Mouse (Mus musculus) forebrain, embryonic 15.5 days (tissue): ENCODE measurements around the gene Fbxl7. TPM values are rescaled to one million over a fixed set of nuclear protein-coding genes. Genes with fewer than 3 reads are reported as not detected.
A peak's percentile ranks its signal among the peaks of the same experiment; 100 is the strongest.

ENCODE experiments used
- ATAC-seq: fragments of 200-750 bp; cut with Nextera tagmentation; replicated peaks from 2 replicates; pipeline ENCODE4 v1.8.0; 2017; ENCODE audit warnings: mild to moderate bottlenecking, moderate TSS enrichment, moderate library complexity
- H3K27ac ChIP-seq: fragments of 300-500 bp; sonication (generic); replicated peaks from 2 replicates; pipeline ENCODE4 v1.5.1; 2015; ENCODE audit warnings: mild to moderate bottlenecking, inconsistent platforms
- H3K27me3 ChIP-seq: fragments of 300-500 bp; sonication (generic); 2 replicates; pipeline ENCODE4 v1.6.1; 2015; ENCODE audit warnings: inconsistent platforms
- H3K36me3 ChIP-seq: fragments of 300-500 bp; sonication (generic); 2 replicates; pipeline ENCODE4 v1.6.1; 2015; ENCODE audit warnings: mild to moderate bottlenecking, inconsistent platforms
- H3K4me1 ChIP-seq: fragments of 300-500 bp; sonication (generic); 2 replicates; pipeline ENCODE4 v1.6.1; 2015; ENCODE audit warnings: inconsistent platforms
- H3K4me2 ChIP-seq: fragments of 300-500 bp; sonication (generic); replicated peaks from 2 replicates; pipeline ENCODE4 v1.6.1; 2015; ENCODE audit warnings: mild to moderate bottlenecking, inconsistent platforms
- H3K4me3 ChIP-seq: fragments of 300-500 bp; sonication (generic); 2 replicates; pipeline ENCODE4 v1.5.1; 2015; ENCODE audit warnings: mild to moderate bottlenecking, inconsistent platforms
- H3K9ac ChIP-seq: fragments of 300-500 bp; sonication (generic); replicated peaks from 2 replicates; pipeline ENCODE4 v1.6.1; 2015; ENCODE audit warnings: mild to moderate bottlenecking, inconsistent platforms
- H3K9me3 ChIP-seq: fragments of 300-500 bp; sonication (generic); 2 replicates; pipeline ENCODE4 v1.6.1; 2016; ENCODE audit warnings: inconsistent platforms
- WGBS: fragments of 180-500 bp; shearing (Covaris S2); methylation state at CpG from one replicate; pipeline ENCODE4 v1.1.7; 2015; ENCODE audit warnings: mixed read lengths; 5-methylcytosine and 5-hydroxymethylcytosine counted together
- polyA plus RNA-seq: library from polyadenylated mRNA; unstranded; fragments of >200 nt; fragmentation: Nextera tagmentation; extraction: Ambion mirVana; gene quantifications from 2 replicates; pipeline ENCODE4 v1.2.1, GENCODE M21; 2015

The Fbxl7 gene
- polyA plus RNA-seq, 1 experiment from 2014 or later: 5.8 TPM

DNA sequence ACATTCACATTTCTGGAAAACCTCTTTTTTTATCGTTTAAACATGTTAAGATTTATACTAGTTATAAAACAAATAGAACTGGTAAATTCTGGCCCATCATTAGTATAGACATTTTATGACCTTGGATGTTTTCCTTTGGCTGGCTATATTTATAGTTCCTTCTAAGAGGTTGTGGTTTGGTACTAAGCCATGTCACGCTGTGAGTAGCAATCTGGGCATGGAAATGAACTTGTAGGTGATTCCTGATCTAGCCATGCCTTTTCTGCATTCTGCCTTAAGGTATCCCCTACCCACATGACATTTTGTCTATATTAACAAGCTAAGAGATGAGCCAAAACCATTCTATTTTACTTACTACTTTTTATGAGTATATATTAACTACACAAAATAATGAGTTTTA lies 329.3 kb downstream of the Fbxl7 start:
- WGBS: 92% methylated on average over 2 of the region's 2 CpGs

DNA sequence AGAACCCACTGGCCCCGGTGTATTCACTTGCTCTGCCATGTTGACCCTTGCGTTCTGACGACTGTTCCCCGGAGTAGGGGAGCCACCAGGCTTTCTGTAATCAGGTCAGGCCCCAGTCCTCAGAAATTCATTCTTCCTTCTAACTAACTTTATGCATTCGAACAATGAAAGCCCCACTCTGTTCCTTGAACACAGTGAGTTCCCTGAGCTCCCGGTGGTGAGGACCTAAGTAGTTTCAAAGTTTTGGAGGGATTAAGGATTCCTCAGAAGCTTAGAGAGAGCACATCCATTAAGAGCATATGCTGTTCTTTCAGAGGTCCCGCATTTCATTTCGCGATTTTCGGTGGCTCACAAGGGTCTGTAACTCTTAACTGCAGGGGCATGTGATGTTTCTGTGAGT lies 341.8 kb downstream of the Fbxl7 start:
- Histone ChIP-seq H3K27ac (no peak overlapping the region), H3K4me1 (no peaks in the 10 kb centered on the region), H3K36me3 (no peaks in the 10 kb centered on the region), H3K27me3 (no peaks in the 10 kb centered on the region), H3K9me3 (no peaks in the 10 kb centered on the region), H3K4me2 (no peak overlapping the region), H3K4me3 (no peak overlapping the region), H3K9ac (no peak overlapping the region)
- ATAC-seq: no peak
- WGBS: 14% methylated on average over 10 of the region's 10 CpGs

More for the DNA sequence above, 329.3 kb downstream of the Fbxl7 start:
- Histone ChIP-seq H3K4me1 (no peaks in the 10 kb centered on the region), H3K4me3 (no peak overlapping the region), H3K4me2 (no peak overlapping the region), H3K9me3 (no peaks in the 10 kb centered on the region), H3K36me3 (no peaks in the 10 kb centered on the region), H3K27ac (no peak overlapping the region), H3K27me3 (no peaks in the 10 kb centered on the region), H3K9ac (no peak overlapping the region)
- ATAC-seq: no peak

DNA sequence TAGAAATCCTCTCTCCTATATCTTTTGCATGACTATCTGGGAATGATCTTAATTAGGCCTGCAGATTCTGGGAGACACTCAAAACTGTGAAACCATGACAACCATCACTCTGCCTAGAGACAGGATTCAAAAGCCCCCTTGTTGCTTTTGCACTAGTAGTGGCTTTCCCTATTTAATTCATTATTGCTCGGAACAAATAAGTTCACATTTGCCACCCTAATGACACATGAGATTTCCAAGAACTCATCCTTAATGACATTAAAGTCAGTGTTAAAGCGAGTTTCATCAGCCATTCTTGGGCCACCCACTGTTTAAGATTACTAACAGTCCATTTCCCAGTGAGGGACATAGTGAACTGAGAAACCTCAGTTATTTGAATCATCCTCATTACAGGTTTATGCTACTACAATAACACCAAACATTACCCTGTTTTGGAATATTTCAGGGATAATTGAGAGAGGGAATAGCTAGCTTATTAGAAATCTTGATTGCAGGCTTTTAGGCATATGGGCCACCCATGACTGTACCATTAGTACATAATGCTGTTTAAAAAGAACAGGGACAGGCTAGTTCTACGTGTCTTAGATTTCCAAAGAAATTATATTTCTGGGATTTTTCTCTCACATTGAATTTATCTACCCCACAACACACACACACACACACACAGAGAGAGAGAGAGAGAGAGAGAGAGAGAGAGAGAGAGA lies 361.2 kb downstream of the Fbxl7 start:
- Histone ChIP-seq H3K9me3 (no peaks in the 10 kb centered on the region), H3K4me2 (no peak overlapping the region), H3K36me3 (no peaks in the 10 kb centered on the region), H3K27me3 (peaks cover 5% of the 10 kb centered on the region; the same call in 1 of the 2 replicates), H3K9ac (no peak overlapping the region), H3K4me1 (peaks cover 8% of the 10 kb centered on the region), H3K27ac (no peak overlapping the region), H3K4me3 (no peak overlapping the region)
- peak; percentile 86 for ATAC-seq
- WGBS: 14% methylated on average over 3 of the region's 3 CpGs

DNA sequence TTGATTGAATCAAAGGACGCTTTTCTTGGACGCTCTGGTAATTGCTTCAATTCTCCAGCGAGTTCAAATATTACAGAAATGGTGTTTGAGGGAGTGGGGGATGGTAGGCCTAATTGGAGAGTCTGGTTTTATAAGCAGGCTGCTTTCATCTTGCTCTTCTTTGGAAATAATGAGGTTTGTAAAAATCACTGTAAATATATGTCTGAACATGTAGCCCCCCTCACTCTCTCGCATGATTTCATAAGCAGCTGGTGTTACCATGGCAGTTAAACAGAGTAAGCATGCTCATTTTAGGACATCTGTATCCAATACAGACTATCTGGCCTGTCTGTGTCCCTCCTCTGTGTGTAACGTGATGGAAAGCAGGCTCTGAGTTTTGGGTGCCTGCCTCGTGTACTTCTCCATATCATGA lies 376.2 kb downstream of the Fbxl7 start:
- Histone ChIP-seq H3K9me3 (no peaks in the 10 kb centered on the region), H3K36me3 (no peaks in the 10 kb centered on the region), H3K4me1 (peaks cover 7% of the 10 kb centered on the region), H3K4me3 (no peak overlapping the region), H3K9ac (no peak overlapping the region), H3K4me2 (no peak overlapping the region), H3K27ac (0 out of 2 replicates have a peak overlapping the region, but pooled peaks have one; percentile 19), H3K27me3 (no peaks in the 10 kb centered on the region)
- 34% methylated on average over 6 of the region's 6 CpGs for WGBS
- peak; percentile 89 for ATAC-seq

DNA sequence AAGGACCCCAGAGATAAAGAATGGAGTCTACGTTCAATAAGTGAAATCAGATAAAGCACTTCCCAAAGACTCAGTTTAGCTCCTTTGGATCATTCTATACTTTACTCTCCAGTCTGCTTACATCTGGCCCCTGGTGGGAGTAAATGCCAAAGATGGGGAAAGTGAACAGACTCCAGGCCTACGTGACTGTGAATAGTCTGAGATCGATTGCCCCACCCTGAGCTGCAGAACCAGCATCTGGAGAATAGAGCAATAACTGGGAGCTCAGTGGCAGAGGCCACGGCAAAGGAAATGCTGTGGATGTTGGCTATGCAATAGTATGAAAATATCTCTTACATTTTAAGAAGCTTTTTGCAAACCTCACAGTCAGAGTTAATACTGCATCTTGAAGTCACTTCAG lies 394.4 kb downstream of the Fbxl7 start:
- no peak overlapping the region for H3K9ac ChIP-seq
- H3K4me2 ChIP-seq: no peak overlapping the region
- no peaks in the 10 kb centered on the region for H3K9me3 ChIP-seq
- no peaks in the 10 kb centered on the region for H3K27me3 ChIP-seq
- WGBS: 85% methylated on average over 4 of the region's 4 CpGs
- no peak overlapping the region for H3K4me3 ChIP-seq
- H3K36me3 ChIP-seq: no peaks in the 10 kb centered on the region
- no peak for ATAC-seq
- no peaks in the 10 kb centered on the region for H3K4me1 ChIP-seq
- no peak overlapping the region for H3K27ac ChIP-seq
